Mouse (Mus musculus): ENCODE results near the gene Zfp281. TPM values are rescaled to one million over a fixed set of nuclear protein-coding genes. Genes with fewer than 3 reads are reported as not detected.

Zfp281 gene
- polyA plus RNA-seq, 1 experiment from 2014 or later = 29.2 TPM

GRCm38 (mm10) chr1:136677847-136678325, 53.2 kb downstream of the Zfp281 start:
- no peaks in the 10 kb centered on the region for H3K9me3 ChIP-seq
- H3K36me3 ChIP-seq = no peaks in the 10 kb centered on the region
- H3K9ac ChIP-seq (replicated peaks) = no peak overlapping the region
- 84% methylated on average over 3 of the region's 3 CpGs for WGBS
- H3K4me2 ChIP-seq (replicated peaks) = no peak overlapping the region
- peaks cover 8% of the 10 kb centered on the region for H3K4me1 ChIP-seq (replicated peaks)
- no peaks in the 10 kb centered on the region for H3K27me3 ChIP-seq
- no peak overlapping the region for H3K4me3 ChIP-seq (replicated peaks)
- no peak for ATAC-seq
- H3K27ac ChIP-seq = no peak overlapping the region

DNA sequence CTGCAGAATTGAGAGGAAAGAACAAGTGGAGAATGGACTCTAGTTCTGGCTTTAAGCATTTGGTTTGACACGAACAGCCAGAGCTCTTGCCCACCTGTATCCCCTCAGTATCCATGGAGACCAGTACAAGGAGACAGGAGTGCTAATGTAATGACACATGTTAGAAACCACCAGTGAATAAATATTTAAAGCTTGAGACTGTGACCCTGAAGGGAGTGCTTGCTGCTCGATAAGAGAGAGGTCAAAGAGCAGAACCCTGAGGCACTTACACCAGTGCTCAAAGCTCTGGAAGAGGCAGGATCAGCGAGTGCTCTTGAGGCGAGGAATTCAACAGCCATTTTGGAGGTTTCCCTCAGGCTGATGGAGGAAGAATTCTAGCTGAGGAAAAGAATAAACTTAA, 54.1 kb downstream of the Zfp281 start:
- Histone ChIP-seq H3K27me3 (no peaks in the 10 kb centered on the region), H3K27ac (no peak overlapping the region), H3K4me1 (replicated peaks) (peaks cover 14% of the 10 kb centered on the region), H3K4me2 (replicated peaks) (no peak overlapping the region), H3K36me3 (no peaks in the 10 kb centered on the region), H3K9me3 (no peaks in the 10 kb centered on the region), H3K4me3 (replicated peaks) (no peak overlapping the region), H3K9ac (replicated peaks) (no peak overlapping the region)
- ATAC-seq = no peak
- WGBS = 58% methylated on average over 4 of the region's 4 CpGs

Other genes starting within 250 kb of the Zfp281 start
- 16.7 and 19.0 TPM in 2 replicates for gene Ddx59, start 209.6 kb upstream of the Zfp281 start, polyA plus RNA-seq (2015; fragmentation: Nextera tagmentation; extraction: Ambion mirVana)
- 1.9 and 2.3 TPM in 2 replicates for gene Kif14, start 158.6 kb upstream of the Zfp281 start, polyA plus RNA-seq (2015; fragmentation: Nextera tagmentation; extraction: Ambion mirVana)